Mouse (Mus musculus) hindbrain, embryonic 12.5 days (tissue): ENCODE measurements around the gene Cox6b2. TPM values are rescaled to one million over a fixed set of nuclear protein-coding genes. Genes with fewer than 3 reads are reported as not detected.

Experiments
- polyA plus RNA-seq: library from polyadenylated mRNA; unstranded; fragments of >200 nt; fragmentation: Nextera tagmentation; extraction: Ambion mirVana; gene quantifications from 2 replicates; pipeline ENCODE4 v1.2.1, GENCODE M21; 2016

Gene Cox6b2
- polyA plus RNA-seq, 1 experiment from 2014 or later = 37.6 TPM

Other genes starting within 250 kb of the Cox6b2 start
- 19.2 and 72.4 TPM in 2 replicates for gene Tnnt1, start 236.7 kb downstream of the Cox6b2 start, polyA plus RNA-seq
- 2.2 and 3.1 TPM in 2 replicates for gene Tnni3, start 228.9 kb downstream of the Cox6b2 start, polyA plus RNA-seq
- gene Dnaaf3, start 220.6 kb downstream of the Cox6b2 start, polyA plus RNA-seq = 2.5 and 3.6 TPM in 2 replicates
- gene Syt5, start 205.6 kb downstream of the Cox6b2 start, polyA plus RNA-seq = 32.9 and 33.2 TPM in 2 replicates
- 0.13 and 0.40 TPM in 2 replicates for gene Ptprh, start 149.1 kb downstream of the Cox6b2 start, polyA plus RNA-seq
- 3.2 and 3.5 TPM in 2 replicates for gene Tmem86b, start 121.7 kb downstream of the Cox6b2 start, polyA plus RNA-seq
- gene Ppp6r1, start 94.1 kb downstream of the Cox6b2 start, polyA plus RNA-seq = 15.0 and 17.1 TPM in 2 replicates
- gene Hspbp1, start 68.0 kb downstream of the Cox6b2 start, polyA plus RNA-seq = 108 and 110 TPM in 2 replicates
- gene Brsk1, start 62.5 kb downstream of the Cox6b2 start, polyA plus RNA-seq = 5.8 and 5.9 TPM in 2 replicates
- gene Tmem150b, start 27.8 kb downstream of the Cox6b2 start, polyA plus RNA-seq = 0.26 and 0.48 TPM in 2 replicates
- 87.5 and 91.5 TPM in 2 replicates for gene Kmt5c, start 13.0 kb downstream of the Cox6b2 start, polyA plus RNA-seq
- gene Fam71e2, start 18.2 kb upstream of the Cox6b2 start, polyA plus RNA-seq = not detected in 2 replicates
- gene Il11, start 29.8 kb upstream of the Cox6b2 start, polyA plus RNA-seq = 0.34 TPM in 1 of 2 replicates, not detected in the other
- gene Tmem190, start 29.8 kb upstream of the Cox6b2 start, polyA plus RNA-seq = not detected in 2 replicates
- gene Tmem238, start 36.6 kb upstream of the Cox6b2 start, polyA plus RNA-seq = 2.9 and 4.0 TPM in 2 replicates
- gene Rpl28, start 39.8 kb upstream of the Cox6b2 start, polyA plus RNA-seq = 290 and 306 TPM in 2 replicates
- 331 and 348 TPM in 2 replicates for gene Ube2s, start 59.5 kb upstream of the Cox6b2 start, polyA plus RNA-seq
- 5.3 and 6.7 TPM in 2 replicates for gene Shisa7, start 91.6 kb upstream of the Cox6b2 start, polyA plus RNA-seq
- gene Isoc2b, start 117.2 kb upstream of the Cox6b2 start, polyA plus RNA-seq = 5.1 and 7.0 TPM in 2 replicates
- 0.88 and 1.2 TPM in 2 replicates for gene Isoc2a, start 124.1 kb upstream of the Cox6b2 start, polyA plus RNA-seq
- gene Gm36210, start 153.4 kb upstream of the Cox6b2 start, polyA plus RNA-seq = not detected in 2 replicates
- 4.3 and 4.8 TPM in 2 replicates for gene Zfp628, start 162.1 kb upstream of the Cox6b2 start, polyA plus RNA-seq
- gene Nat14, start 168.9 kb upstream of the Cox6b2 start, polyA plus RNA-seq = 12.3 and 14.3 TPM in 2 replicates
- 1.6 and 2.2 TPM in 2 replicates for gene Ssc5d, start 172.7 kb upstream of the Cox6b2 start, polyA plus RNA-seq
- gene Sbk2, start 211.3 kb upstream of the Cox6b2 start, polyA plus RNA-seq = not detected in 2 replicates
- gene Sbk3, start 218.1 kb upstream of the Cox6b2 start, polyA plus RNA-seq = 0.19 and 0.23 TPM in 2 replicates
- 57.8 and 61.4 TPM in 2 replicates for gene Zfp579, start 243.1 kb upstream of the Cox6b2 start, polyA plus RNA-seq